Mouse (Mus musculus) heart, postnatal 0 days (tissue): ENCODE data around the gene Slc4a8. TPM values are rescaled to one million over a fixed set of nuclear protein-coding genes. Genes with fewer than 3 reads are reported as not detected.
A peak's percentile ranks its signal among the peaks of the same experiment; 100 is the strongest.

Experiments
- ATAC-seq: fragments of 200-750 bp; cut with Nextera tagmentation; 2 replicates; pipeline ENCODE4 v1.8.0; 2017; ENCODE audit warnings: low read depth, moderate number of reproducible peaks, moderate library complexity; ENCODE audit not compliant: insufficient read depth
- DNase-seq: peaks from one replicate; pipeline ENCODE4 v3.0.0-alpha.2; 2016; ENCODE audit warnings: low spot score
- H3K27ac ChIP-seq: fragments of 300-500 bp; sonication (generic); 2 replicates; pipeline ENCODE4 v1.5.1; 2014; ENCODE audit warnings: low read depth, mild to moderate bottlenecking
- H3K27me3 ChIP-seq: fragments of 300-500 bp; sonication (generic); 2 replicates; pipeline ENCODE4 v1.6.1; 2014; ENCODE audit warnings: low read length, mixed read lengths; ENCODE audit not compliant: control insufficient read depth, insufficient read depth
- H3K36me3 ChIP-seq: fragments of 300-500 bp; sonication (generic); replicated peaks from 2 replicates; pipeline ENCODE4 v1.6.1; 2014; ENCODE audit warnings: low read length, mixed read lengths; ENCODE audit not compliant: control insufficient read depth, insufficient read depth
- H3K4me1 ChIP-seq: fragments of 300-500 bp; sonication (generic); 2 replicates; pipeline ENCODE4 v1.6.1; 2014; ENCODE audit warnings: antibody characterized with exemption; ENCODE audit not compliant: control insufficient read depth, insufficient read depth
- H3K4me2 ChIP-seq: fragments of 300-500 bp; sonication (generic); 2 replicates; pipeline ENCODE4 v1.6.1; 2014; ENCODE audit warnings: low read depth, mild to moderate bottlenecking, low read length, moderate library complexity
- H3K4me3 ChIP-seq: fragments of 300-500 bp; sonication (generic); 2 replicates; pipeline ENCODE4 v1.5.1; 2014; ENCODE audit warnings: low read depth, low read length
- H3K9ac ChIP-seq: fragments of 300-500 bp; sonication (generic); replicated peaks from 2 replicates; pipeline ENCODE4 v1.6.1; 2014; ENCODE audit warnings: low read depth, low read length, mixed read lengths
- H3K9me3 ChIP-seq: fragments of 300-500 bp; sonication (generic); replicated peaks from 2 replicates; pipeline ENCODE4 v1.6.1; 2016; ENCODE audit warnings: low read length; ENCODE audit not compliant: control insufficient read depth
- CTCF ChIP-seq: IDR thresholded peaks from 2 replicates; pipeline ENCODE4 v1.5.1; 2016; ENCODE audit warnings: antibody characterized with exemption, control low read depth, low read depth
- EP300 ChIP-seq: IDR thresholded peaks from 2 replicates; pipeline ENCODE4 v1.6.1; 2016; ENCODE audit warnings: antibody characterized with exemption, low read depth
- WGBS: fragments of 180-500 bp; shearing (Covaris S2); extraction: QIAGEN DNeasy Blood & Tissue Kit; methylation state at CpG from one replicate; pipeline ENCODE4 v1.1.7; 2014; 5-methylcytosine and 5-hydroxymethylcytosine counted together
- polyA plus RNA-seq: library from polyadenylated mRNA; unstranded; fragments of >200 nt; fragmentation: Nextera tagmentation; extraction: Ambion mirVana; gene quantifications from 2 replicates; pipeline ENCODE4 v1.2.1, GENCODE M21; 2015
- total RNA-seq: library from RNA; depleted of rRNA; stranded (reverse); fragments of >200 nt; gene quantifications from 2 replicates; pipeline ENCODE4 v1.2.3, GENCODE M21; 2014; ENCODE audit warnings: low replicate concordance

Slc4a8 gene
- total and polyA plus RNA-seq, 2 experiments from 2014 or later, result 0.19 to 0.81 TPM

DNA sequence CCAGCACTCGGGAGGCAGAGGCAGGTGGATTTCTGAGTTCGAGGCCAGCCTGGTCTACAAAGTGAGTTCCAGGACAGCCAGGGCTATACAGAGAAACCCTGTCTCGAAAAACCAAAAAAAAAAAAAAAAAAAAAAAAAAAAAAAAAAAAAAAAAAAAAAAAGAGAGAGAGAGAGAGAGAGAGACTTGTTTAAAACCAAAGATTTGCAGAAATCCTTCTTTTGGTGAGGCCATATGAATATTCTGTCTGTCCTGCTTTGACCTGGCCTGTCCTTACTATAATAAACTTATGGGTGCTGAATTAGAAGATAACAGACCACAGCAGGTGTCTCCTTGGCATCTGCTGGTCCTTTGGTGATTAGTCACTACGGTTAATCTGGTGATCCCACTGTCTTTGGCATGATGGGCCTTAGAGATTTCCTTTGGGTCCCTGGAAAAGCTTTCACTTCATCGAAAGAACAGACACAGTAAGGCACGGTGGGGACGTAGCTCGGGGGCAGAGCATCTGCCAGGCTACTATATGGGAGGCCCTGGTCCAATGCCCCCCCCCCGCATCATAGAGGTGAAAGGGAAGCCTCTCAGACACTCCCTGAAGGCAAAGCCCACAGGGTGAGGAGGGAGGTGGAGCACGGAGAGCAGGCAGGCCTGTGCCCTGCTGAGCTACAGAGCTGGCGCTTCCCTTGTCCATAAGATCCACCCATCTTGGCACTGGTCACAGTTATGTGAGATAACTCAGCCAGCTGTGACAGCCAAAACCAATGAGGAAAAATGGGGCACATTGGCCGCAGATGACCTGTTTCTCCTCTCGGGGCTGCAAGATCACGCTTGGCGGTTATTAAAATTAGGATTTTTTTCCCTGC lies 26.2 kb upstream of the Slc4a8 start:
- ATAC-seq (0 out of 2 replicates have a peak, but pooled peaks have one; percentile 22), DNase-seq (no peak)
- H3K9me3 ChIP-seq, result no peaks in the 10 kb centered on the region
- no peak overlapping the region for H3K4me3 ChIP-seq
- H3K9ac ChIP-seq, result no peak overlapping the region
- H3K4me2 ChIP-seq, result no peak overlapping the region
- peaks cover 5% of the 10 kb centered on the region for H3K27me3 ChIP-seq
- TF ChIP-seq CTCF (no peak), EP300 (no peak)
- H3K27ac ChIP-seq, result no peak overlapping the region
- H3K36me3 ChIP-seq, result no peaks in the 10 kb centered on the region
- WGBS, result 77% methylated on average over 14 of the region's 15 CpGs
- H3K4me1 ChIP-seq, result no peaks in the 10 kb centered on the region

DNA sequence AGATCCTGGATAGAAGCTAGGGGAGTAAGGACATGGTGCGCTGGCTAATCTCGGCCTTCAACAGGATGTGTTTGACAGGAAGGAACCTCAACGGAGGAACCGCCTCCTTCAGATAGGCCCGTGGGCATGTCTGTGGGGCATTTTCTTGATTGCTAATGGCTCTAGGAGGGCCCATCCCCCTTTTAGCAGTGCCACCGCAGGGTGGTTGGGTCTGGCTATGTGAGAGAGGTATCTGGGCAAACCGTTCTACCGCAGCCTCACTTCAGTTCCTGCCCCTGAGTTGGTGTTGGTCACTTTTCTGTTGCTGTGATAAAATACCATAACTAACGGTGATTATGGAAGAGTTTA lies 25.6 kb upstream of the Slc4a8 start:
- H3K27ac ChIP-seq, result no peak overlapping the region
- H3K4me2 ChIP-seq, result no peak overlapping the region
- no peaks in the 10 kb centered on the region for H3K9me3 ChIP-seq
- no peaks in the 10 kb centered on the region; the same call in 1 of the 2 replicates for H3K27me3 ChIP-seq
- no peak overlapping the region for H3K9ac ChIP-seq
- DNase-seq (no peak), ATAC-seq (0 out of 2 replicates have a peak, but pooled peaks have one; percentile 17)
- whole genome bisulfite sequencing, result 61% methylated on average over 9 of the region's 9 CpGs
- no peaks in the 10 kb centered on the region for H3K36me3 ChIP-seq
- H3K4me3 ChIP-seq, result no peak overlapping the region
- no peaks in the 10 kb centered on the region for H3K4me1 ChIP-seq
- TF ChIP-seq EP300, result no peak
- TF ChIP-seq CTCF, result no peak

DNA sequence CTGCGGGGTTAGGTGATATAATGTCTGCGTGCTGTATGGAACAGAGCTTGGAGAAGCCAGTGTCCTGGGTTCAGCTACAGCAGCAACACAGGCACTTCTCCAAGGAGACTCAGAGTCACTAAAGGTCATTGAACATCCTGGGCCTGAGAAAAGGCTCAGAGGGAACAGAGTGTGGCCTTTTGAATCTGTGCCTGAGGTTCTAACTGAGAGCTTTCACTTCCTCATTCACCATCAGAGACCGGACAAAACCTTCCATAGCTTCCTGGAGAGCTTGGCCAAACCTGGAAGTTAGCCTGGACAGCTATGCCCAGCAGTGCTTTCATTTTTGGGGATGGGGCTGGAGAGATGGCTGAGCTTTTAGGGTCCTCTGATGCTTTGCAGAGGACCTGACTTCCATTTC lies 23.9 kb upstream of the Slc4a8 start:
- WGBS, result 77% methylated on average over 3 of the region's 3 CpGs
- H3K9me3 ChIP-seq, result no peaks in the 10 kb centered on the region
- H3K27me3 ChIP-seq, result no peaks in the 10 kb centered on the region
- H3K27ac ChIP-seq, result no peak overlapping the region
- no peaks in the 10 kb centered on the region for H3K4me1 ChIP-seq
- no peak for ATAC-seq
- DNase-seq, result no peak
- H3K4me3 ChIP-seq, result no peak overlapping the region
- H3K36me3 ChIP-seq, result no peaks in the 10 kb centered on the region
- no peak overlapping the region for H3K9ac ChIP-seq
- no peak overlapping the region for H3K4me2 ChIP-seq
- TF ChIP-seq CTCF, result no peak
- no peak for TF ChIP-seq EP300

DNA sequence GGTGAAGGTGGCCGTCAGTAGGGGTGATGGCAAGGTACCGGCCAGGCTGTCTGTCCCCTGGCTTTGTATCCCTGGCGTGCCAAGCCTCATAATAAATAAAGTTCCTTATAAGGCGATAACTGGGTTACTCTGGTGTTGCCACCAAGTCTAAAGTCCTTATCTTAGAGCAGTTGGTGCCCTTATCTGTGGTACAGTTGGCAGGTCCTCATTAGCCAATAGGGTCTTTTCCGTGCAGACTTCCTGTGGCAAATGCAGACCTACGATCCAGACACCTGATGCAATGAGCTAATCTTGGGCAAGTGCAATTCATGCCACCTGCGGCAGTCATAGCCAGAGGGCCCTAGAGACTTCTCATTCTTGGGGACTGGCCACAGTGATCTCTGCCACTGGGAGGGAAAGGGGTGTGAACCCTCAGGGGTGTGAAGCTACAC lies 23.2 kb upstream of the Slc4a8 start:
- H3K4me3 ChIP-seq, result no peak overlapping the region
- DNase-seq (no peak), ATAC-seq (peak; percentile 44; the same call in 1 of the 2 replicates)
- no peak overlapping the region for H3K27ac ChIP-seq
- no peaks in the 10 kb centered on the region for H3K9me3 ChIP-seq
- 52% methylated on average over 7 of the region's 7 CpGs for WGBS
- TF ChIP-seq CTCF, result no peak
- no peak for TF ChIP-seq EP300
- no peak overlapping the region for H3K4me2 ChIP-seq
- no peak overlapping the region for H3K9ac ChIP-seq
- no peaks in the 10 kb centered on the region for H3K4me1 ChIP-seq
- no peaks in the 10 kb centered on the region for H3K36me3 ChIP-seq
- H3K27me3 ChIP-seq, result no peaks in the 10 kb centered on the region

DNA sequence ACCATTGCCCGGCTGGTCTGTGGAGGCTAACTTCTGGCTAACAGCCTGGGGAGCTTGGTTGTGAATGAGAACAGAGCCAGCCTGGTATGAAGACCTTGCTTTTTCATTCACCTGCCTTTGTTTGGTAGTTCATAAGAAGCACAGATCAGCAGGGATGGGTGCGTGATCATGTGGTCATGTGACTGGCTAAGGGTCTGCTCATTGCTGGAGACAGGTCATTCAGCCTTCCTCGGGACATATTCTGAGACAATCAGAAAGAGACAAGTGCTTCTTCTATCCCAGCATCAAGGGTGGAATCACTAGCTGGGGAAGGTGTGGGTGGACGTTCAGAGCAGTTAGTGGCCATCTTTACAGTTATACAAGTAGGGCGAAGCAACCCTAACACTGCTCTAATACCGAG lies 22.1 kb upstream of the Slc4a8 start:
- Histone ChIP-seq H3K27me3 (no peaks in the 10 kb centered on the region), H3K36me3 (no peaks in the 10 kb centered on the region), H3K27ac (no peak overlapping the region), H3K4me2 (no peak overlapping the region), H3K9me3 (no peaks in the 10 kb centered on the region), H3K9ac (no peak overlapping the region), H3K4me1 (no peaks in the 10 kb centered on the region), H3K4me3 (no peak overlapping the region)
- no peak for ATAC-seq
- no peak for TF ChIP-seq CTCF
- TF ChIP-seq EP300, result no peak
- 83% methylated on average over 6 of the region's 6 CpGs for WGBS
- no peak for DNase-seq

DNA sequence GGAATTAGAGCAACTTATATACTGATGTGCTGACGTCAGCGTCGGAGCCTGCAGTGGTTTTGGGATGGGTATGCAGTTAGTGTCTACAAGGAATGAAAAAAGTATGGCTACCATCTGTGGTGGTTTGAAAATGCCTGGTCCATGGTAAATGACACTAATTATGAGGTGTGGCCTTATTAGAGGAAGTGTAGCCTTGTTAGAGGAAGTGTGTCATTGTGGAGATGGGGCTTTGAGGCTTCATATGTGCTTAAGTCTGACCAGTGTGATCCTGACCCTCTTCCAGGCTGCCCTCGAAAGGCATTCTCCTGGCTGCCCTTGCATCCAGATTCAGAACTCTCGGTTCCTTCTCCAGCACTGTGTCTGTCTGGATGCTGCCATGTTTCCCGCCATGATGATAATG lies 18.3 kb upstream of the Slc4a8 start:
- DNase-seq (no peak), ATAC-seq (no peak)
- TF ChIP-seq EP300, result no peak
- TF ChIP-seq CTCF, result no peak
- 84% methylated on average over 6 of the region's 6 CpGs for WGBS
- Histone ChIP-seq H3K36me3 (no peaks in the 10 kb centered on the region), H3K4me3 (no peak overlapping the region), H3K27ac (no peak overlapping the region), H3K27me3 (no peaks in the 10 kb centered on the region), H3K9ac (no peak overlapping the region), H3K4me1 (peaks cover 7% of the 10 kb centered on the region; the same call in 1 of the 2 replicates), H3K9me3 (no peaks in the 10 kb centered on the region), H3K4me2 (no peak overlapping the region)
